Mouse (Mus musculus): Measurements from ENCODE around the gene Trex1. TPM values are rescaled to one million over a fixed set of nuclear protein-coding genes. Genes with fewer than 3 reads are reported as not detected.

Gene Trex1
- total RNA-seq, 4 experiments from 2014 or later: 13.7 to 18.3 (median 16.4) TPM

GRCm38 (mm10) chr9:109051651-109052489 is 7.7 kb downstream of the Trex1 start:
- no peak for DNase-seq (ENCODE audit: low spot score in 2 of 2)

- no peak for DNase-seq (ENCODE audit: low spot score in 2 of 2)
These were observed 8.5 kb downstream of the Trex1 start for GRCm38 (mm10) chr9:109051011-109051501.

- DNase-seq (ENCODE audit: low spot score in 2 of 2): no peak
These were observed 8.9 kb downstream of the Trex1 start for GRCm38 (mm10) chr9:109050674-109050997.

- DNase-seq (ENCODE audit: low spot score in 2 of 2): no peak
These were observed 9.4 kb downstream of the Trex1 start for GRCm38 (mm10) chr9:109049996-109050673.

- no peak for DNase-seq (ENCODE audit: low spot score in 2 of 2)
These were observed 10.2 kb downstream of the Trex1 start for GRCm38 (mm10) chr9:109049316-109049715.

DNA sequence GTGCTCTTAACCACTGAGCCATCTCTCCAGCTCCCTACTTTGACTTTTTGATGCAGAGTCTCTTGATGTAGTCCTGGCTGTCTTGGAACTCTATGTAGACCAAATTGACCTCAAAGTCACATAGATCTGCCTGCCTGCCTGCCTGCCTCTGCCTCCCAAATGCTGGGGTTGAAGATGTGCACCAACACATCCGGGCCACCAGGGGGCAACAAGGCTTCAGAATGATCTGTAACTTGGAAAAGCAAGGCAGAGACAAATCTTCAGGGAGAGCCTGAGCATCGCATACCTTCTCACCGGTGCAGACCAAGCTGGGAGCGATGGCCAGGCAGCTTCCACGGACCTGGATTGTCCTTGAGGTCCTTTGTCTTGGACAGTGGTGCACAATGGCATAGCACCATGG is 13.2 kb downstream of the Trex1 start:
- no peak for DNase-seq (ENCODE audit: low spot score in 2 of 2)

GRCm38 (mm10) chr9:109041351-109041750 is 18.2 kb downstream of the Trex1 start:
- DNase-seq (ENCODE audit: low spot score in 2 of 2): no peak

GRCm38 (mm10) chr9:109040906-109041305 is 18.6 kb downstream of the Trex1 start:
- DNase-seq (ENCODE audit: low spot score in 2 of 2): no peak

GRCm38 (mm10) chr9:109040216-109040615 is 19.3 kb downstream of the Trex1 start:
- no peak for DNase-seq (ENCODE audit: low spot score in 2 of 2)

GRCm38 (mm10) chr9:109039681-109040080 is 19.9 kb downstream of the Trex1 start:
- no peak for DNase-seq (ENCODE audit: low spot score in 2 of 2)

GRCm38 (mm10) chr9:109038901-109039364 is 20.6 kb downstream of the Trex1 start:
- DNase-seq (ENCODE audit: low spot score in 2 of 2): no peak

- DNase-seq (ENCODE audit: low spot score in 2 of 2): no peak
These were observed 21.2 kb downstream of the Trex1 start, which contains the start of gene Shisa5 for GRCm38 (mm10) chr9:109038086-109038895. TSS of gene Shisa5 (plus strand) at chr9:109038565.

DNA sequence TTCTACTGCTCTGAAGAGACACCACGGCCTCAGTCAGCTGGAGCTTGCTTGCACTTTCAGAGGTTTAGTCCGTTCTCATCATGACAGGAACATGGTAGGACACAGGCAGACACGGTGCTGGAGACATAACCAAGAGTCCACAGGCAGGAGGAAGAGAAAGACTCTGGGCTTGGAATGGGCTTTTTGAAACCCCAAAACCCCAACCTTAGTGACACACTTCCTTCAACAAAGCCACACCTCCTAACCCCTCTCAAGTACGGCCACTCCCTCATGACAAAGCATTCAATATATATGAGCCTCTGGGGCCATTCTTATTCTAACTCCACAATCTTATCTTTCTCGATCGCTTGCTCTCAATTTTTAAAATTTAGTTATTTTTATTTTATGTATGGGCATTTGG is 27.1 kb downstream of the Trex1 start:
- DNase-seq (ENCODE audit: low spot score in 2 of 2): no peak

DNA sequence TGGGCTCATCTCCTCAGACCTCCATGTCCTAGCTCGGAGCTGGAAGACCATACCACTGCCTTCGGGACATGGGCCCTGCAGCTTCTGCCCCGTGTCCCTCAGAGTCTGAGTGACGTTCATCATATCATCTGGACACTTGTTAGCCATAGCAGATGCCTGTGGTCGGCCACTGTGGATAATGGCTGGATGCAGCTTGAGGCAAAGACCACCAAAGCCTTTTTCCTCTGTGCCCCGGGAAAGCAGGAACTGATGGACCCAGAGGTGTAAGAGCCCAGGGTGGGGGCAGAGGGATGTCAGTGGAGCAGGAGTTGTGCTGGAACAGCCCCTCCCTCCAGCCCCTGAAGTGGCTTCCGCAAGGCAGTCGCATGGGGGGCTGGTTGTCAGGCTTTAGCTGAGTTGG is 27.8 kb downstream of the Trex1 start:
- DNase-seq (ENCODE audit: low spot score in 2 of 2): no peak

DNA sequence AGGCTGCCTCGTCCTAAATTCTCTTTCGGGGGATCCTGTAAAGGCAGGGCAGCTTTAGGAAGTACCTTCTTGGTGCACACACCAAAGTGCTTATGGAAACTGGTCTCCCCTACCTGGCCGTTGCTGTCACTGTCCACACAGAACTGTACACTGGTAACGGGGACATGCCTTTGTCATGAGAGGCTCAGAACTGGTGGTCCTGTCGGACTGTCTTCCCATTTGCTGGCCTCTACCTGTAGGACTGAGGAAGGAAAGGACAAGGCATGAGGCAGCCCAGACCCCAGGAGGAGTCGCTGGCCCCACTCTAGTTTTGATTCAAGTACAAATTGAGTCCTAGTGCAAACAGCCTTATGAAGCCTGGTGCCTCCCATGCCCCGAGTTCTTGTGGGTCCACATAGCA is 28.5 kb downstream of the Trex1 start:
- no peak for DNase-seq (ENCODE audit: low spot score in 2 of 2)

DNA sequence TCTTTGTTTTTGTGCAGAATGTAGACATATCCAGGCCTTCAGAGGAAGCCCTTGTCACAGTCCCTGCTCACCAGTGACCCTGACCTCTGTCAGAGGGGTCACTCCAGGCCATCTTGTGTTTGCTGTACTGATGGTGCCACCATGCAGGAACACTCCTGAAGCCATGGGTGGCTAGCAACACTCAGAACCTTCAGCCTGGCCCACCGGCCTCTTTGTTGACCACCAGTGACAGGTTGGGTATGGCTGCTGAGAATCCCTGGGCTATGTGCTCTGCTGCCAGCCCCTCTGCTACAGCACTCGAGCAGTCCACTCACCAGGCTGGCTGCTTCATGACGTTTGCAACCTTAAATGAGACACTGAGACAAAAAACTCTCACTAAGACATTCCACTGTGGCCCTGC is 29.2 kb downstream of the Trex1 start:
- no peak for DNase-seq (ENCODE audit: low spot score in 2 of 2)

DNA sequence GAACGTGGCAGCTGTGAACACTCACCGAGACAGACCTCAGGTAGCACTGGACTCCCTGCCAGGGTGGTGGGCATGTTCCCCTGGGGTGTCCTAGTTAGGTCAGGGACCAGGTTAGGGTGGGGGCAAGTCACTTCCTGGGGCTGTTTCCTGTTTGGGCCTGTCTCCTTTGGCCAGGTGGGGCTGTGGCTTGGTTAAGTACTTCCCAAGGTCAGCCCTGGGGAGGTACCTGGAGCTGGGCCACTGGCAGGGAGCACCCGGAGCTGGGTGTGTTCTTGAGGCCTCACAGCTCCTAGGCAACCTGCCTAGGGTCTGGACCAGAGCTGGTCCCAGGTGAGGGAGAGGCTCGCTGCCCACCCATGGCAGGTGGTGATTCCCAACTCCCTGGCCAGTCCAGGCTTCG is 30.6 kb downstream of the Trex1 start:
- no peak for DNase-seq (ENCODE audit: low spot score in 2 of 2)

DNA sequence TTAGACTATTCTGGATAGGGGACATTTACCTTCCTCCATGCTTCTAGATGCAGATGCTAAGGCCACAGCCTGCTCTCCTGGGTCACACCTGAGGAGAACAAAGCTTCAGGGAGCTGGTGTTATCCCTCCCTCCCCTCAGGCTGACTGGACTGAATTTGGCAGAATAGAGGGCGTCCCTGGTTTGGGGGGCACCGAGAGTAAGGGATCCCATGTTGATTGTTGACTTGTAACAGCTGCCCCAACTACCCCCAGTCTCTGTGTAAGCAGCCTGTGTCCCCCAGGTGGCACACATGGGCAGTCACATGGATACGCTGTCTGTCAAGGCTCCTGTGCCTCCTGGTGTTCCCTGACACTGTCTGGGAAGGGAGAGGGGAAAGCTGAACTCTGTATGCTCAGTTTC is 31.1 kb downstream of the Trex1 start:
- no peak for DNase-seq (ENCODE audit: low spot score in 2 of 2)

DNA sequence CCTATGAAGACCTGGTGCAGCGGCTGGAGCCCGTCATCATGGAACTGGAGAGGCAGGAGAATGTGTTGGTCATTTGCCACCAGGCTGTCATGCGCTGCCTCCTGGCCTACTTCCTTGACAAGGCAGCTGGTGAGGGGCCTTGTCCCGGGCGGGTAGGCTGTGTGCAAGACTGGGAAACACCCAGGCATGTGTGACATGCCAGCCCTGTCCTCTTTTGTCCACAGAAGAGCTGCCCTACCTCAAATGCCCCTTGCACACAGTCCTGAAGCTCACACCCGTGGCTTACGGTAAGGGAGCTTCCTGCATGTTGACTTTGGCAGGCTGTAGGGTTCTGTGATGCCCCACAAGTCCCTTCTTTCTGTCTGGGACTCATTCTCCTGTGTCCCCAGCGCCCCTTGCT is 32.0 kb downstream of the Trex1 start:
- no peak for DNase-seq (ENCODE audit: low spot score in 2 of 2)

DNA sequence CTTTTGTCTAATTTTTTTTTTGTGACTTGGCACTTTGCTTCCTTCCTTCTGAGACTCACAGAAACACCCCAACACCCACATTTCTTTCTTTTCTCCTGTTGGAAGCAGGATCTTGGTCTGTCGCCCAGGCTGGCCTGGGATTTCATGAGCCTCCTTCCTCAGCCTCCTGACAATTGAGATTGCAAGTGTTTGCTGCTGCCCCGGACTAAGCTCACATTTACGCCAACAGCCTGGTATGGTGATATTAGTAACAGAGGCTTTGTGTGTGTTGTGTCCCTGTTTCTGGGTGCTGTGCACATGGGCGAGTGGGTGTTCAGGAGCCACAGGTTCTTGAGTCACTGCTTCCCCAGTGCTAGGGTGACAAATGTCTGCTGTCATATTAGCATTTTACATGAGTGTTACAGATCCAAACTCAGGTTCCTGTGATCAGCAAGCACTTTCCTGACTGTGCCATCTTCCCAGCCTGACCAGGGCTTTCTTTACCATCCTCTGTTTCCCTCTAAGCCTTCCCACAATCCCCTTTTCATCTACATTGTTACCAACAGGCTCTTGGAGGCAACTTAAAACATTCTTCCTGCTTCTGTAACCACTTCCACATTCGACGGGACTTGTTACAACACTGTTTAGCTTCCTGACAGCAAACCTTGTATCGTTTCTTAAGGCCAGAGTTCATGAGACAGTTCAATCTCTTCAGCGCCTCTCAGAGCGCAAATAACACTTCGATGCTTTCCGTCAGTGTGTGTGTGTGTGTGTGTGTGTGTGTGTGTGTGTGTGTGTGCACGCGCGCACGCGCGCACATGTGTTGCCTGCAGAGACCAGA is 36.5 kb downstream of the Trex1 start:
- DNase-seq (ENCODE audit: low spot score in 2 of 2): peak; percentile 44 to 54

- DNase-seq (ENCODE audit: low spot score in 2 of 2): peak in 1 of 2 experiments; percentile 3
These were observed 38.1 kb downstream of the Trex1 start for GRCm38 (mm10) chr9:109021428-109021827.

All from layer of hippocampus, adult 8-10 months (tissue).